In genomic region chr5:140064521-140064920, GRCm38 (mm10) we compare ENCODE assay signal across 22 mouse cellular contexts.
"Had no signal": no experiment of that assay in that cellular context is flagged by ENCODE, and none has a peak within 500 bp of the region (broad histone marks: within the 10 kb centered on the region; RNA-seq: fewer than 3 reads in every experiment).

No protein-coding gene starts in this region.

- H3K36me3 ChIP-seq: lung, embryonic 15.5 days; neural tube, embryonic 15.5 days had no signal

- H3K9me3 ChIP-seq: lung, embryonic 15.5 days; megakaryocyte, embryonic 14.5 days; midbrain, embryonic 10.5 days; midbrain, embryonic 12.5 days; neural tube, embryonic 13.5 days; neural tube, embryonic 15.5 days; stomach, embryonic 15.5 days had no signal

- H3K4me1 ChIP-seq: midbrain, embryonic 10.5 days had no signal

- H3K27me3 ChIP-seq: lung, embryonic 15.5 days; midbrain, embryonic 12.5 days; neural tube, embryonic 13.5 days; stomach, embryonic 15.5 days had no signal

- H3K27ac ChIP-seq: lung, embryonic 15.5 days; macrophage; midbrain, embryonic 10.5 days; midbrain, embryonic 12.5 days; neural tube, embryonic 13.5 days; neural tube, embryonic 15.5 days; stomach, embryonic 15.5 days; stomach, postnatal 0 days had no signal

- H3K4me2 ChIP-seq: lung, embryonic 15.5 days; midbrain, embryonic 12.5 days; neural tube, embryonic 13.5 days; neural tube, embryonic 15.5 days; stomach, embryonic 15.5 days had no signal

- ATAC-seq: liver, postnatal 0 days; lung, postnatal 0 days; midbrain, embryonic 16.5 days had no signal

- H3K4me3 ChIP-seq: lung, embryonic 15.5 days; megakaryocyte, embryonic 14.5 days; midbrain, embryonic 10.5 days; midbrain, embryonic 12.5 days; myocyte; neural tube, embryonic 13.5 days; neural tube, embryonic 15.5 days; stomach, embryonic 15.5 days had no signal

- DNase-seq: liver, postnatal 0 days; lung, adult 2 months; lung, postnatal 14 days; lung, postnatal 36 days; midbrain, embryonic 14.5 days; retina, postnatal 1 day; right cerebral cortex, adult 18-20 months; right cerebral cortex, postnatal 14 days; thymus, postnatal 14 days; thymus, postnatal 36 days had no signal

- H3K9ac ChIP-seq: liver, postnatal 0 days; lung, embryonic 15.5 days; midbrain, embryonic 12.5 days; neural tube, embryonic 13.5 days; neural tube, embryonic 15.5 days; stomach, embryonic 15.5 days had no signal
